Mouse (Mus musculus) B cell, adult (primary cell): Measurements from ENCODE around the gene Nme8. TPM values are rescaled to one million over a fixed set of nuclear protein-coding genes. Genes with fewer than 3 reads are reported as not detected.

Source experiments
- total RNA-seq: library from RNA; stranded (reverse); gene quantifications from 4 replicates; pipeline ENCODE4 v1.2.4, GENCODE M21; 2023; ENCODE audit not compliant: inconsistent age

The Nme8 gene
- not detected in 4 replicates for total RNA-seq

GRCm38 (mm10) chr13:19697790-19698189 lies at the start of gene Nme8:
Gene Nme8, minus strand, starts transcription at chr13:19697794.

GRCm38 (mm10) chr13:19622573-19623227 lies 74.9 kb downstream of the Nme8 start, which contains the start of gene Sfrp4:
Gene Sfrp4, plus strand, starts transcription at chr13:19623104.

GRCm38 (mm10) chr13:19619216-19619927 lies 78.2 kb downstream of the Nme8 start, which contains the start of gene Epdr1:
Gene Epdr1, minus strand, starts transcription at chr13:19619927.

Other genes starting within 250 kb of the Nme8 start
- gene Epdr1, start 77.9 kb downstream of the Nme8 start, total RNA-seq: not detected in 4 replicates
- gene Sfrp4, start 74.7 kb downstream of the Nme8 start, total RNA-seq: not detected in 4 replicates
- gene Gpr141, start 126.5 kb upstream of the Nme8 start, total RNA-seq: 0.19 to 0.63 TPM (median 0.46 TPM) in 4 replicates